Mouse (Mus musculus) cerebellum, postnatal 4 days (tissue): ENCODE measurements at regions not wholly inside any gene's neighbourhood (a gene's known extent, or its start where the extent isn't known, plus 50 kb on each side); places are given as distances from the start of the nearest gene placed in this dataset.

ENCODE experiments used
- DNase-seq, 2 experiments: peaks; one replicate each; pipeline ENCODE4 v3.0.0; 2022; ENCODE audit warnings: low spot score in 2 of 2, mixed read lengths in 1 of 2

DNA sequence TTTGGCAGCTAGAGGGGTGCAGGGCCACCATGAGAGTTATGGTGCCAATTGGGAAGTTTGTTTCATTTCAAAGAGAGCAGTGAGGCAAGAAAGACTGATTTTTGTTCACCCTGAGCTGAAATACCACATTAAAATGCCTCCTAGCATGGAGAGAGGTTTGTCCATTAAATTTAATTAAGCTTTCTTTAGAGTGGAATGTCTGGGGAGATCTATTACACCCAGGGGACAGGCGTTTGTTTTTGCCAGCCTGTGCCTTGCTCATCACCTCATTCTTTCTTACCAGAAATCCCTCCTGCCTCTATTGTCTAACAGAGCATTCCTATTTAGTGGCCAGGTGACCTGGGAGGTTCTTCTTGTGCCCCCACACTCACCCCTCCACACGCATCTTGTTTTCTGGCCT lies 55.2 kb upstream of the Rcn1 start:
- DNase-seq: no peak

GRCm38 (mm10) chr2:105454836-105455235 lies 55.7 kb upstream of the Rcn1 start:
- no peak for DNase-seq

- DNase-seq: no peak
Observed at GRCm38 (mm10) chr2:105458643-105459042, 59.5 kb upstream of the Rcn1 start.

- no peak for DNase-seq
Observed at GRCm38 (mm10) chr2:105459512-105459911, 60.4 kb upstream of the Rcn1 start.

DNA sequence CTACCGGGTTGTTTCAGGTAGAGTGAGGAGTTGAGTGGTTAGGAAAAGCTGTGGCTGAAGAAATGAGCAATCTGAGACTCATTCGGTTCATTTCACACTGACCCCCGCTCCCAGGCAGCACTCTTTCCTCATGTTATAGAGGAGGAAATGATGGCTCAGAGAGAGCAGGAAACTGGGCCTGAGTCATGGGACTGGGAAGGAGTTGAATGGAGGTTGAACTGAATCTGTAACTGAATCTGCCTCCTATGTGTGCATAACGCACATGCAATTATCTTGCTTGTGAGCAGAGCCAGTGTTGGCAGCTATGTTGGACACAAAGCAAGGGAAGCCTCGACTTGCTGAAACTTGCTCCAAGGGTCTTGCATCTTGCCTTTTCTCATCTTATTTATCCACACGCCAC lies 66.5 kb upstream of the Rcn1 start:
- no peak for DNase-seq

- DNase-seq: peak in 1 of 2 experiments; percentile 68
Observed at GRCm38 (mm10) chr2:105468930-105469329, 69.8 kb upstream of the Rcn1 start.

DNA sequence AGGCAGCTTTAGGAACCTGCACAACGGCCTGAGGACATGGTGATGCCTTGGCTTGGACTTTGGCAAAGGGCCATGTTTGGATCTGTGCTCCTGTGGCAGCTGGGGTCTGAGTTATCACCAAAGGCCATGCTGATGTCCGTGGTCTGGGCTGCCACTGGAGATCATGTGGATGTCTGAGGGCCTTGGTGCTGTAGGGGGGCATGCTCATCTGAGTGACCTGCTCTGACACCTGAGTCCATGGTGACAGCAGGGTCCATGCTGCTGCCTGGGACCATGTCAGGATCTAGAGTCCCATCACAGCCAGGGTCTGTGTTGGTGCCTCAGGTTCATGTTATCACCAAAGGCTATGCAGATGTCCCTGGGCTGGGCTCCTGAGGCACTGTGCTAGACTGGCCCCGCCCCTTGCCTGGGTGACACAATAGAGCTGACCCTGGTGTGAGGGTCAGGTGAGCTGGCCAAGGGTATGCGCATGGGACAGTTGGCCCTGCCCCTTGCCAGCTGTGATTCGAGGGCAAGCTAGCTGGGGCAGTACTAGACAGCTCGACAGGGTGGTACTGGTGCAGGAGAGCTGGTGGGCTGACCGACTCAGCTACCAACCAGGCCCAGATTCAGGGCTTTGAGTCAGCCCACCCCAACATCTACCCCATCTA lies 77.0 kb upstream of the Rcn1 start:
- no peak for DNase-seq

- peak in 1 of 2 experiments; percentile 56 for DNase-seq
Observed at GRCm38 (mm10) chr2:105481990-105482592, 83.0 kb upstream of the Rcn1 start.

- DNase-seq: no peak
Observed at GRCm38 (mm10) chr2:105484496-105484895, 85.4 kb upstream of the Rcn1 start.

DNA sequence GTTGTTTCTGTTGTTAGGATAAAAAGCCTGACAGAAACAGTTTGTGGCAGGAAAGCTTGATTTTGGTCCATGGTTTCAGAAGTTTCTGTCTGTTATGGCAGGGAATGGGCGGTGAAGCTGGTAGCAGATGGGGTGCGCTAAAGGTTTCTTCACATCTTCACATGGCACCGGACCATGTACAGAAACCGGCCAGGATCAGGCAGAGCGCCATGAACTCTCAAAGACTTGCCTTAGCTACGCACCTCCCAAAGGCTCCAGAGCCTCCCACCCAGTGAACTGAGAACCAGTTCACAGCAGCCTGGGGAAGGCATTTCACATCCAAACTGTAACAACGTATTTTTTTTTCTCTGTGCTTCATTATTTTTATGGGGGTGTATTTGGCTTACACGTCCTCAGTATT lies 86.2 kb upstream of the Rcn1 start:
- DNase-seq: peak in 1 of 2 experiments; percentile 29

GRCm38 (mm10) chr2:105495796-105496195 lies 96.7 kb upstream of the Rcn1 start:
- no peak for DNase-seq

- DNase-seq: no peak
Observed at GRCm38 (mm10) chr2:105504197-105504596, 105.1 kb upstream of the Rcn1 start.

- DNase-seq: no peak
Observed at GRCm38 (mm10) chr2:105505554-105505953, 106.4 kb upstream of the Rcn1 start.

DNA sequence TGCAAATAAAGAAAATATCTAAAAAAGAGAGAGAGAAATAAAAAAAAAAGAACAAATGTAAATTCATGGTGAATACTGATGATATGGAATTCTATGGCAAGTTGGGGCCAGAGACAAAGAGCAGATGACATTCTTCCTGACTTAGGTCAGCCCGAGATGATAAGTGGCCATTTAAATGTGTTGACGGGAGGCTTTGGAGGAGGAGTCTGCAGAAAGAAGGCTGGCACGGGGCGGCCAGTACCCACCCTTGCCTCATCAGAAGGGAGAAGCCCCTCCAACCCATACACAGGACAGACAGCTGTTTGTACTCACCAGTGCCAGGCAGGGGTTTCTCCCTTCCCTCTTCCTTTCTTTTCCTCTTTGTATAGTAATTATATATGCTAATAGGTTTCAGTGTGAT lies 108.0 kb upstream of the Rcn1 start:
- DNase-seq: no peak

DNA sequence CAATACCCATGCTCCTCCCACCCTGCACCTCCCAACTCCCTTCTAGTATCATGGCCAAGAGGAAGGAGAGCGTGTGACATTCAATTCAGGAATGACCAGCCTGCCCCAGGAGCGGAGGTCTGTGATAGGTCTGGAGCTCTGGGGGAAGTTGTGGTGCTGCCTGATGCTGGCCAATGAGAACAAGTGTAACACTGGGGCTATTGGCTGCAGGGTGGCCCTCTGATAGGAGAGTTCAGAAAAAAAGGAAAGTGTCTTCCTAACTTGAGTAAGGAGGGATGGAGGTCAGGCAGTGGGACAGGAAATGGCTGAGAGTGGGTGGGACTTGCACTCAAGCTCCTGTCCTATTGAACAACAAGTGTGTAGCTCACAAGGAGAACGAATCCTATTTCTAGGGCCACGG lies 111.7 kb upstream of the Rcn1 start:
- DNase-seq: no peak

DNA sequence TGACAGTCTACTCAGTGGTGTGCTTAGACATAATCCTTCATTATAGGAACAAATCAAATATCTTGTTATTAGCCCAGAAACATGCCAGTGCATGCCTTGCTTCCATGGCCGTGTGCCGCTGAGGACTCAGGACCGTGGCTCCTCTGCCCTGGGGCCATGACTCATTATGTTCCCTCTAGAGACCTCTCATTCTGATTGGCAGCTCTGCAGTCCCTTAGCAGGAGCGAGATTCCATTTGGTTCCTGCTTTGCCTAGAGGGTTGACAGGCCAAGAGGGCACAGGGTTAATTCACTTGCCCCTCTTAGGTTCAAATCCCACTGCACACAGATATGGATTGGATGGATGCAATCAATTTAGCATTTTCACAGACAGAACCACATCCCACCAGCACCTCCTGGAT lies 112.6 kb upstream of the Rcn1 start:
- no peak for DNase-seq

GRCm38 (mm10) chr2:105514226-105514625 lies 115.1 kb upstream of the Rcn1 start:
- no peak for DNase-seq

GRCm38 (mm10) chr2:105514881-105515280 lies 115.8 kb upstream of the Rcn1 start:
- no peak for DNase-seq

GRCm38 (mm10) chr2:105515326-105515725 lies 116.2 kb upstream of the Rcn1 start:
- no peak for DNase-seq

GRCm38 (mm10) chr2:105516267-105517133 lies 117.4 kb upstream of the Rcn1 start:
- DNase-seq: no peak

GRCm38 (mm10) chr2:105521841-105522240 lies 122.7 kb upstream of the Rcn1 start:
- no peak for DNase-seq

- DNase-seq: peak; percentile 70 to 89
Observed at GRCm38 (mm10) chr2:105523297-105523802, 124.2 kb upstream of the Rcn1 start.
